Mouse (Mus musculus): ENCODE data around the gene Bach2.

GRCm38 (mm10) chr4:32347711-32348110, 109.1 kb downstream of the Bach2 start:
- TF ChIP-seq POLR2A (IDR thresholded peaks at IDR 0.05; ENCODE audit: borderline replicate concordance, extremely low read depth, low read depth, low read length) (no peak), CTCF (IDR thresholded peaks at IDR 0.05; ENCODE audit: insufficient read depth, low read length) (no peak)
